Mouse (Mus musculus) neutrophil, adult 65 days (primary cell): ENCODE results near the gene Defb38. TPM values are rescaled to one million over a fixed set of nuclear protein-coding genes. Genes with fewer than 3 reads are reported as not detected.

Experiments used
- total RNA-seq: library from RNA; stranded (reverse); gene quantifications from 2 replicates; pipeline ENCODE4 v1.2.4, GENCODE M21; 2023

Gene Defb38
- not detected in 2 replicates for total RNA-seq

DNA sequence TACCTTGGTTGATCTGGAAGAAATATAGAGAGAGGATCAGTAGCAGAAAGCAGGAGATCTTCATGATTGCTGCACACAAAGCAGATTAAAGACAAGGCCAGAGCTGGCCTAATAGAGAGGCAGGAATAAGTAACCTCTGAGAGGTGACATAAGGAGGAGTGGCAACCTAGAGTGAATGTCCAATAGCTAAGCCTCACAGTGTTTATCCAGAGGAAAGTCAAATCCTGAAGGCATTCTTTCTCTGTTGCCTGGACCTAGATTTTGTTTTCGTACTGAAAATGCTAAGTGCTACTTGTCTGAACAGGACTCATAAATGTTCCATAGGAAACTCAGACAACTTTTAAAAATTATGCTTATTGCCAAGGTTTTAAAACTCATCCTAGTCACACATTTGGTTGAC is at the start of gene Defb38:
Gene Defb38 (minus strand): TSS at position 101 of the 400 bp plus-strand sequence.

DNA sequence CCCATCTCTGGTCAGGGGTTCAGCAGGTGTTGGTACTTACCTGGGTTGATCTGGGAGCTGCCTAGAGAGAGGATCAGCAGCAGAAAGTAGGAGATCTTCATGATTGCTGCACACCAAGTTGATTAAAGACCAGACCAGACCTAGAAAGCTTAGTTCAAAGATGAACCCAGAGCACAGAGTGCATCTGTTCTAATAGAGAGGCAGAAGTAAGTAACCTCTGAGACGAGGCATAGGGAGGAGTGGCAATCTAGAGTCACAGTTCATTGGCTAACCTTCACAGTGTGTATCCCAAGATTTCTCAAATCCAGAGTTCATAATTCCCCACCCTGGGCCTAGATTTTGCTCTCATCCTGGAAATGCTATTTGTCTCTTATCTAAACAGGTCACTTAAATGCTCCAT is 38.3 kb upstream of the Defb38 start, which contains the start of gene Defb39:
Gene Defb39 (minus strand): TSS at position 101 of the 400 bp plus-strand sequence.

Other genes starting within 250 kb of the Defb38 start
- gene Defb40, start 48.3 kb downstream of the Defb38 start, total RNA-seq = not detected in 2 replicates
- gene Defb37, start 35.5 kb downstream of the Defb38 start, total RNA-seq = not detected in 2 replicates
- not detected in 2 replicates for gene Defb39, start 38.2 kb upstream of the Defb38 start, total RNA-seq
- not detected in 2 replicates for gene Defb12, start 88.3 kb upstream of the Defb38 start, total RNA-seq
- not detected in 2 replicates for gene Defb34, start 97.2 kb upstream of the Defb38 start, total RNA-seq
- not detected in 2 replicates for gene Gm45826, start 114.2 kb upstream of the Defb38 start, total RNA-seq
- not detected in 2 replicates for gene Defb14, start 167.8 kb upstream of the Defb38 start, total RNA-seq
- gene Defb4, start 172.1 kb upstream of the Defb38 start, total RNA-seq = not detected in 2 replicates
- gene Defb6, start 198.9 kb upstream of the Defb38 start, total RNA-seq = not detected in 2 replicates
- not detected in 2 replicates for gene Defb46, start 213.3 kb upstream of the Defb38 start, total RNA-seq
- gene Defb5, start 221.0 kb upstream of the Defb38 start, total RNA-seq = not detected in 2 replicates